Mouse (Mus musculus) thymus, adult 2 months (tissue): ENCODE measurements around the gene Smbd1. TPM values are rescaled to one million over a fixed set of nuclear protein-coding genes. Genes with fewer than 3 reads are reported as not detected.
A peak's percentile ranks its signal among the peaks of the same experiment; 100 is the strongest.

ENCODE experiments used
- DNase-seq: peaks from one replicate; pipeline ENCODE4 v3.0.0; 2021
- H3K27ac ChIP-seq: fragments of 200-500 bp; 2 replicates; pipeline ENCODE4 v1.5.1; 2012; ENCODE audit warnings: low read length, control low read depth; ENCODE audit not compliant: control insufficient read depth, insufficient read depth
- H3K27me3 ChIP-seq: fragments of 200-500 bp; 2 replicates; pipeline ENCODE4 v1.6.1; 2012; ENCODE audit warnings: mild to moderate bottlenecking, low read length, moderate library complexity, mixed read lengths; ENCODE audit not compliant: control insufficient read depth, insufficient read depth
- H3K36me3 ChIP-seq: fragments of 200-500 bp; 2 replicates; pipeline ENCODE4 v1.6.1; 2012; ENCODE audit warnings: mild to moderate bottlenecking, low read length, moderate library complexity; ENCODE audit not compliant: control insufficient read depth, insufficient read depth
- H3K4me1 ChIP-seq: fragments of 200-500 bp; replicated peaks from 2 replicates; pipeline ENCODE4 v1.6.1; 2012; ENCODE audit warnings: low read length; ENCODE audit not compliant: control insufficient read depth, insufficient read depth
- H3K4me3 ChIP-seq: fragments of 200-500 bp; 2 replicates; pipeline ENCODE4 v1.5.1; 2012; ENCODE audit warnings: mild to moderate bottlenecking, low read length, control low read depth, moderate library complexity; ENCODE audit not compliant: control insufficient read depth, insufficient read depth
- CTCF ChIP-seq: fragments of 200-500 bp; IDR thresholded peaks from 2 replicates; pipeline ENCODE4 v1.5.1; 2012; ENCODE audit warnings: mild to moderate bottlenecking, control low read depth, low read length, moderate library complexity, borderline replicate concordance; ENCODE audit not compliant: control insufficient read depth, poor library complexity, insufficient read depth; ENCODE audit errors: extremely low read depth
- POLR2A ChIP-seq: fragments of 200-500 bp; IDR thresholded peaks from 2 replicates; pipeline ENCODE4 v1.6.1; 2012; ENCODE audit warnings: mild to moderate bottlenecking, low read length, control low read depth, moderate library complexity; ENCODE audit not compliant: control insufficient read depth, poor library complexity, insufficient read depth; ENCODE audit errors: extremely low read depth
- WGBS: fragments of 180-500 bp; shearing (Covaris S2); methylation state at CpG from one replicate; pipeline ENCODE4 v1.1.7; 2018; 5-methylcytosine and 5-hydroxymethylcytosine counted together
- polyA plus RNA-seq: library from polyadenylated mRNA; depleted of rRNA; stranded (reverse); fragments of >200 nt; gene quantifications from 2 replicates; pipeline ENCODE4 v1.2.3, GENCODE M21; 2012

The Smbd1 gene
- polyA plus RNA-seq, 1 experiment = 0.18 TPM

GRCm38 (mm10) chr16:32818036-32818435 lies 7.8 kb upstream of the Smbd1 start:
- H3K27ac ChIP-seq = no peak overlapping the region
- TF ChIP-seq POLR2A = no peak
- no peak for TF ChIP-seq CTCF
- no peak overlapping the region for H3K4me3 ChIP-seq
- no peak for DNase-seq
- H3K27me3 ChIP-seq = no peaks in the 10 kb centered on the region
- no peaks in the 10 kb centered on the region for H3K36me3 ChIP-seq
- 94% methylated on average over 4 of the region's 4 CpGs for WGBS
- peaks cover 3% of the 10 kb centered on the region; the same call in 1 of the 2 replicates for H3K4me1 ChIP-seq

GRCm38 (mm10) chr16:32815160-32815605 lies 4.9 kb upstream of the Smbd1 start:
- Histone ChIP-seq H3K4me1 (peaks cover 4% of the 10 kb centered on the region; the same call in 1 of the 2 replicates), H3K27me3 (no peaks in the 10 kb centered on the region), H3K4me3 (peak overlapping the region; percentile 40; the same call in 1 of the 2 replicates), H3K27ac (no peak overlapping the region), H3K36me3 (no peaks in the 10 kb centered on the region)
- no peak for TF ChIP-seq CTCF
- no peak for TF ChIP-seq POLR2A
- DNase-seq = no peak
- WGBS = 41% methylated on average over 6 of the region's 6 CpGs

GRCm38 (mm10) chr16:32814539-32814938 lies 4.3 kb upstream of the Smbd1 start:
- H3K4me1 ChIP-seq = peaks cover 4% of the 10 kb centered on the region; the same call in 1 of the 2 replicates
- H3K27ac ChIP-seq = no peak overlapping the region
- H3K36me3 ChIP-seq = no peaks in the 10 kb centered on the region
- peak; percentile 39 for DNase-seq
- H3K4me3 ChIP-seq = peak overlapping the region; percentile 40
- WGBS = 37% methylated on average over 14 of the region's 14 CpGs
- no peaks in the 10 kb centered on the region for H3K27me3 ChIP-seq
- TF ChIP-seq POLR2A (no peak), CTCF (no peak)

GRCm38 (mm10) chr16:32813771-32814170 lies 3.5 kb upstream of the Smbd1 start:
- DNase-seq = no peak
- Histone ChIP-seq H3K4me1 (peaks cover 4% of the 10 kb centered on the region; the same call in 1 of the 2 replicates), H3K27me3 (no peaks in the 10 kb centered on the region), H3K36me3 (no peaks in the 10 kb centered on the region), H3K4me3 (no peak overlapping the region), H3K27ac (no peak overlapping the region)
- TF ChIP-seq CTCF = no peak
- no peak for TF ChIP-seq POLR2A
- WGBS = 84% methylated on average over 3 of the region's 3 CpGs

- 60% methylated on average over 9 of the region's 9 CpGs for WGBS
- H3K4me3 ChIP-seq = no peak overlapping the region
- no peaks in the 10 kb centered on the region for H3K36me3 ChIP-seq
- H3K27ac ChIP-seq = no peak overlapping the region
- peak; percentile 6 for DNase-seq
- H3K4me1 ChIP-seq = peaks cover 4% of the 10 kb centered on the region; the same call in 1 of the 2 replicates
- no peaks in the 10 kb centered on the region for H3K27me3 ChIP-seq
- TF ChIP-seq CTCF (no peak), POLR2A (no peak)
Observed at GRCm38 (mm10) chr16:32813362-32813761, 3.1 kb upstream of the Smbd1 start.

- Histone ChIP-seq H3K4me3 (no peak overlapping the region), H3K36me3 (no peaks in the 10 kb centered on the region), H3K27ac (no peak overlapping the region), H3K4me1 (peaks cover 4% of the 10 kb centered on the region; the same call in 1 of the 2 replicates), H3K27me3 (no peaks in the 10 kb centered on the region)
- peak; percentile 88 for DNase-seq
- no peak for TF ChIP-seq POLR2A
- no peak for TF ChIP-seq CTCF
- 2% methylated on average over 9 of the region's 9 CpGs for WGBS
Observed at GRCm38 (mm10) chr16:32812888-32813361, 2.6 kb upstream of the Smbd1 start.
